Mouse (Mus musculus): ENCODE measurements around the gene Atg4c. TPM values are rescaled to one million over a fixed set of nuclear protein-coding genes. Genes with fewer than 3 reads are reported as not detected.

Atg4c gene
- total RNA-seq, 2 experiments from 2014 or later: 4.3 to 4.5 TPM

DNA sequence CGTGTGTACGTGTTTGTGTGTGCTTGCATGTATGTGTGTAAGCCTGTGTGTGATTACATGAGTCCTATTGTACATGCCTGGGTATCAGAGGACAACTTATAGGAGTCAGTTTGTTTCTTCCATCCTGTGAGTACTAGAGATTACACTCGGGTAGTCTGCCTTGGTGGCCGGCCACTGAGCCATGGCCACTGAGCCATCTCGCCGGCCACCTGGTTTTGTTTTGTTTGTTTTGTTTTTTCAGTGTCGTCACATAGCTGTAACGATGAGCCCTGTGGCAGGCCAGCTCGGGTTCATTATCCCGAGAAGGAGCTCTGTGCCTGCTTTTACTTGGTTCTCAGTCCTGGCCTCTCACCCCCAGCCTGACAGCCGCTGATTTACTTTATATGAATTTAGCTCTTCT, 69.9 kb downstream of the Atg4c start:
- no peak for DNase-seq

- DNase-seq: no peak
These were observed 73.2 kb downstream of the Atg4c start for GRCm38 (mm10) chr4:99266843-99267445.

DNA sequence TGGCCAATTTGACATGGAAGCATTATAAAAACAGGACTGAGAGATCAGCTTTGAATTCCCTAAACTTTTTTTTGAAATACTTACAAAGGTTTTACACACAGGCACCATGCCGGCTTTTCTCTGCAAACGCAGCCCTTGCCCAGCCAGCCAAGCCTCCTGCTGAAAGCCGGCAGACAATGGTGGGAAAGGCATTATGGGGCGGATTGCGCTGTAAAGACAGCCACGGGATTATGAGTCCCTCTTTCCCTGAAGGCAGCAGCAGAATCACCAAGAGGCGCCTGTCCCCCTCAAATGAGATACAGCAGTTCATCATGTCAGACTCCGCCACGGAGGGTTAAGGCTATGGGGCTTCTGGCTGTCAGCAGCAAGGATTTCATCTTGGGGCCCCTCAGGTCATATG, 79.1 kb downstream of the Atg4c start:
- DNase-seq: no peak

GRCm38 (mm10) chr4:99273466-99273865, 79.7 kb downstream of the Atg4c start:
- no peak for DNase-seq

- DNase-seq: no peak
These were observed 80.2 kb downstream of the Atg4c start for GRCm38 (mm10) chr4:99273979-99274378.

- DNase-seq: peak; percentile 50
These were observed 85.1 kb downstream of the Atg4c start for GRCm38 (mm10) chr4:99278876-99279275.

GRCm38 (mm10) chr4:99281711-99282110, 88.0 kb downstream of the Atg4c start:
- no peak for DNase-seq

GRCm38 (mm10) chr4:99289286-99289685, 95.6 kb downstream of the Atg4c start:
- DNase-seq: no peak

- peak; percentile 10 for DNase-seq
These were observed 104.9 kb downstream of the Atg4c start for GRCm38 (mm10) chr4:99298676-99299075.

- no peak for DNase-seq
These were observed 111.1 kb downstream of the Atg4c start for GRCm38 (mm10) chr4:99304793-99305192.

Other genes starting within 250 kb of the Atg4c start
- gene Angptl3, start 163.0 kb upstream of the Atg4c start, total RNA-seq (2021): not detected
- 1 to 10 TPM; 8.2 to 9.6 TPM for gene Dock7, start 73.0 kb upstream of the Atg4c start, total RNA-seq (2021)
- gene Gm12689, start 102.0 kb downstream of the Atg4c start, total RNA-seq (2021): under 1 TPM in 1 of 2 experiments, not detected in 1; 0.26 TPM